37 mouse cellular contexts compared by ENCODE assay signal in the genomic region with DNA sequence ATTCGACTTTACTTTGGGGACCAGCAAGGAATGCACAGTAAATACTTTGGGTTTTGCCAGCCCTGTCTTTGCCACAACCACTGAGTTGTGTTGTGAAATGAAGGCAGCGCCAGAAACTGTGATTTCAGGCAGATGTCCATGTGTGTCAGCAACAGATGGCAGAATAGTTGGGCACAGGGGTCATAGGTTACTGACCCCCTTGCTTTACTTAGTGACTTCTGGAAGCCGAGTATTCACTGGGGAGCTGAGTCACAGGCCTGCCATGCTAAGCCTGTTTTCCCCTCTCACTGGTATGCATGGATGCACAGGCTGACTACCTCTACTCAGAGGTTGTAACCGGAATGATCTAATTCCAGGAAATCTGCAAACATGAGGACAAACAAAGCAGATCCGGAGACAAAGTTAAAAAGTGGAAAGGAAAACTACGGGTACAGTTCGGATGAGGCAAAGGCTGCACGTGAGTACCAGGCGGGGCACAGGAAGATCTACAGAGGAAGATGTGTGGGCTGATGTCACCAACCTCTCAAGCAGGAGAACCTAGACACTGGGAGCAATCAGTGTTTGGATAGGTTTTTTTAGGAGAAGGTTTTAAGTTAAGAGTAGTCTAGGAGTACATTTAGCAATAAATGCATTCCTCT. TPM values are rescaled to one million over a fixed set of nuclear protein-coding genes. Genes with fewer than 3 reads are reported as not detected.
A peak's percentile ranks its signal among the peaks of the same experiment; 100 is the strongest.
DNase-seq lines count a peak whose midpoint lies in the region; ATAC-seq and TF ChIP-seq lines count a peak whose summit lies in the region.
"Had no signal": no experiment of that assay in that cellular context is flagged by ENCODE, and none has a peak within 500 bp of the region (broad histone marks: within the 10 kb centered on the region; RNA-seq: fewer than 3 reads in every experiment).

No protein-coding gene starts in this region.

- no peak overlapping the region for H3K4me3 ChIP-seq in liver, adult 2 months (ENCODE audit: insufficient read depth, low read depth, low read length)
- H3K4me3 ChIP-seq in liver, embryonic 11.5 days (ENCODE audit: low read depth, low read length), result no peak overlapping the region
- H3K4me3 ChIP-seq in myocyte, result no peak overlapping the region
- H3K4me3 ChIP-seq: intestine, embryonic 15.5 days; left cerebral cortex, adult 2 months; limb, embryonic 13.5 days; liver, embryonic 13.5 days; midbrain, embryonic 15.5 days; neural tube, embryonic 12.5 days had no signal

- no peak overlapping the region for H3K9ac ChIP-seq in liver, adult 2 months (ENCODE audit: low read depth, low read length)
- no peak overlapping the region for H3K9ac ChIP-seq in liver, embryonic 11.5 days (ENCODE audit: low read depth, low read length)
- H3K9ac ChIP-seq: intestine, embryonic 15.5 days; limb, embryonic 13.5 days; liver, embryonic 13.5 days; midbrain, embryonic 15.5 days; neural tube, embryonic 12.5 days had no signal

- DNase-seq in liver, adult 2 months (ENCODE audit: extremely low read depth, low read depth, low spot score), result peak; percentile 83
- DNase-seq in liver, embryonic 11.5 days (ENCODE audit: low spot score), result no peak
- peak; percentile 28 for DNase-seq in MN1 (ENCODE audit: low spot score)
- DNase-seq in embryo, embryonic 10 days (ENCODE audit: low spot score), result peak; percentile 65
- DNase-seq in cerebellum, postnatal 25 days, result no peak
- DNase-seq: adrenal gland, adult 2 months; adrenal gland, postnatal 36 days; cerebellum, adult 8-10 months; cerebellum, postnatal 36 days; heart, postnatal 14 days; kidney, adult 2 months; liver, embryonic 13.5 days; lung, adult 2 months; lung, postnatal 10 days; right cerebral cortex, postnatal 4 days; thymus, adult 2 months; thymus, postnatal 36 days had no signal

- TF ChIP-seq CTCF in liver, adult 2 months (IDR thresholded peaks at IDR 0.05; ENCODE audit: low read depth, low read length), result no peak

- peaks cover 10% of the 10 kb centered on the region for H3K4me1 ChIP-seq in liver, adult 2 months (ENCODE audit: control insufficient read depth, insufficient read depth, low read length)
- H3K4me1 ChIP-seq in liver, embryonic 11.5 days (replicated peaks; ENCODE audit: control insufficient read depth, insufficient read depth, low read length), result no peaks in the 10 kb centered on the region
- H3K4me1 ChIP-seq: intestine, embryonic 15.5 days; limb, embryonic 13.5 days; liver, embryonic 13.5 days; neural tube, embryonic 12.5 days had no signal

- H3ac ChIP-seq in myocyte (ENCODE audit: control insufficient read depth, insufficient read length), result no peak overlapping the region

- H3K27me3 ChIP-seq in liver, adult 2 months (ENCODE audit: control insufficient read depth, insufficient read depth, low read length), result no peaks in the 10 kb centered on the region
- H3K27me3 ChIP-seq in liver, embryonic 11.5 days (replicated peaks; ENCODE audit: control insufficient read depth, insufficient read depth, low read length), result no peaks in the 10 kb centered on the region
- no peaks in the 10 kb centered on the region for H3K27me3 ChIP-seq in myocyte (ENCODE audit: control insufficient read depth, insufficient read depth, insufficient read length)
- H3K27me3 ChIP-seq: intestine, embryonic 15.5 days; limb, embryonic 13.5 days; liver, embryonic 13.5 days; midbrain, embryonic 15.5 days; neural tube, embryonic 12.5 days had no signal

- peaks cover 31% of the 10 kb centered on the region for H3K36me3 ChIP-seq in liver, adult 2 months (ENCODE audit: control insufficient read depth, insufficient read depth, low read length)
- H3K36me3 ChIP-seq in liver, embryonic 11.5 days (ENCODE audit: control insufficient read depth, insufficient read depth, low read length), result no peaks in the 10 kb centered on the region
- H3K36me3 ChIP-seq in myocyte (ENCODE audit: control insufficient read depth, insufficient read depth), result no peaks in the 10 kb centered on the region
- H3K36me3 ChIP-seq: intestine, embryonic 15.5 days; limb, embryonic 13.5 days; liver, embryonic 13.5 days; midbrain, embryonic 15.5 days; neural tube, embryonic 12.5 days had no signal

- TF ChIP-seq POLR2A in liver, adult 2 months (IDR thresholded peaks at IDR 0.05; ENCODE audit: extremely low read depth, insufficient read depth, low read length), result no peak
- TF ChIP-seq POLR2A in myocyte (IDR thresholded peaks at IDR 0.05; ENCODE audit: insufficient read length, low read depth), result no peak

- peak overlapping the region; percentile 39; the same call in 1 of the 2 replicates for H3K27ac ChIP-seq in liver, adult 2 months (replicated peaks; ENCODE audit: insufficient read depth, low read depth, low read length)
- H3K27ac ChIP-seq in liver, embryonic 11.5 days (ENCODE audit: low read depth, low read length), result no peak overlapping the region
- H3K27ac ChIP-seq: hindbrain, postnatal 0 days; intestine, embryonic 15.5 days; left cerebral cortex, adult 2 months; limb, embryonic 13.5 days; liver, embryonic 13.5 days; macrophage; midbrain, embryonic 15.5 days; neural tube, embryonic 12.5 days had no signal

- no peaks in the 10 kb centered on the region for H3K9me3 ChIP-seq in liver, embryonic 11.5 days (ENCODE audit: control insufficient read depth, low read length)
- H3K9me3 ChIP-seq: intestine, embryonic 15.5 days; limb, embryonic 13.5 days; liver, embryonic 13.5 days; midbrain, embryonic 15.5 days; neural tube, embryonic 12.5 days had no signal

- H3K4me2 ChIP-seq in liver, embryonic 11.5 days, result no peak overlapping the region
- peak overlapping the region; percentile 60 for H3K4me2 ChIP-seq in myocyte (ENCODE audit: low read depth)
- H3K4me2 ChIP-seq: intestine, embryonic 15.5 days; limb, embryonic 13.5 days; liver, embryonic 13.5 days; midbrain, embryonic 15.5 days; neural tube, embryonic 12.5 days had no signal

- 16% methylated on average over 9 of the region's 9 CpGs for WGBS in liver, adult 2 months
- 77% methylated on average over 9 of the region's 9 CpGs for WGBS in liver, embryonic 11.5 days

- H3K79me2 ChIP-seq in liver, adult 2 months (ENCODE audit: control insufficient read depth, insufficient read depth, low read length), result no peaks in the 10 kb centered on the region
- no peaks in the 10 kb centered on the region for H3K79me2 ChIP-seq in myocyte (ENCODE audit: control insufficient read depth, insufficient read depth)

- no peak for ATAC-seq in liver, embryonic 11.5 days (replicated peaks; ENCODE audit: low FRiP score)
- no peak for ATAC-seq in erythroid progenitor cell, adult 5-6 weeks (replicated peaks; ENCODE audit: low FRiP score, poor library complexity, severe bottlenecking)
- ATAC-seq: activated CD4-positive, CD25-positive, alpha-beta regulatory T cell, adult 4 months; forebrain, embryonic 16.5 days; hindbrain, postnatal 0 days; intestine, embryonic 15.5 days; midbrain, embryonic 15.5 days had no signal

TF ChIP-seq in myocyte, 11 proteins besides CTCF, POLR2A, EP300 and RAD21:
- TF ChIP-seq TCF3 (IDR thresholded peaks at IDR 0.05; ENCODE audit: insufficient read length, low read depth) (no peak), E2F4 (IDR thresholded peaks at IDR 0.05; ENCODE audit: insufficient read depth) (no peak), CEBPB (IDR thresholded peaks at IDR 0.05; ENCODE audit: insufficient read depth, poor library complexity, severe bottlenecking) (peak; percentile 39; the same call in 1 of the 2 replicates), MYOD1 (IDR thresholded peaks at IDR 0.05; ENCODE audit: control insufficient read depth in 1 of 3, insufficient read length in 2 of 3, low read depth in 2 of 3) (peak in 2 of 3 experiments; percentile 30 to 47)

RNA-seq across cellular contexts. Expression of gene Itgb2l, which starts 47.3 kb away (rescaled TPM):
- total RNA-seq in liver, adult 2 months (2014; rRNA removed), result not detected in 2 replicates
- polyA plus RNA-seq in liver, adult 2 months (2012; rRNA removed), result not detected in 2 replicates
- 0.30 and 1.0 TPM in 2 replicates for polyA plus RNA-seq in liver, embryonic 11.5 days (2014; fragmentation: Nextera tagmentation; extraction: Ambion mirVana)
- polyA plus RNA-seq in myocyte (2012; fragmentation: generic; extraction: Trizol), result 0.07 TPM
- 13.0 TPM in 2 replicates for total RNA-seq in erythroid progenitor cell, adult 5-6 weeks (2015; ENCODE audit: low replicate concordance)
- 15.5 and 16.9 TPM in 2 replicates for total RNA-seq in erythroid progenitor cell, adult 5-6 weeks (2017; ENCODE audit: low replicate concordance)
- total RNA-seq: adrenal gland, adult 2 months; adrenal gland, postnatal 36 days; gastrocnemius, adult 8-10 months; gastrocnemius, postnatal 4 days; heart, postnatal 14 days; left cerebral cortex, adult 2 months; left cerebral cortex, postnatal 25 days; megakaryocyte-erythroid progenitor cell, adult 5-6 weeks; MEL had no signal
- polyA plus RNA-seq: activated CD4-positive, CD25-positive, alpha-beta regulatory T cell, adult 4 months; adrenal gland, adult 2 months; embryonic facial prominence, embryonic 11.5 days; forebrain, embryonic 11.5 days; forebrain, embryonic 16.5 days; heart, embryonic 14.5 days; hindbrain, embryonic 11.5 days; hindbrain, postnatal 0 days; kidney, adult 2 months; limb, embryonic 13.5 days; midbrain, embryonic 15.5 days had no signal

Comparison
In these comparisons a context has a peak if more than half of its experiments do, and no peak if none do; other contexts are left out.
1. DNase-seq: peak in liver, adult 2 months (single experiment), MN1 (single experiment) and embryo, embryonic 10 days (single experiment); none in liver, embryonic 11.5 days (single experiment) and cerebellum, postnatal 25 days (0 of 2).